Mouse (Mus musculus) ES-E14 (cell line): ENCODE results near the gene Arhgap10.

Experiments used
- CHD2 ChIP-seq: IDR thresholded peaks from 2 replicates; pipeline ENCODE4 v1.6.1; 2014; ENCODE audit warnings: mild to moderate bottlenecking, low read depth, low read length, inconsistent platforms
- HCFC1 ChIP-seq: IDR thresholded peaks from 2 replicates; pipeline ENCODE4 v1.6.1; 2012; ENCODE audit warnings: low read length, inconsistent platforms, borderline replicate concordance; ENCODE audit not compliant: insufficient read depth
- MAFK ChIP-seq: IDR thresholded peaks from 2 replicates; pipeline ENCODE4 v1.6.1; 2014; ENCODE audit warnings: mild to moderate bottlenecking, low read depth, low read length, inconsistent platforms; ENCODE audit not compliant: insufficient read depth
- ZC3H11A ChIP-seq: IDR thresholded peaks from 2 replicates; pipeline ENCODE4 v1.6.1; 2012; ENCODE audit warnings: low read depth, mild to moderate bottlenecking, inconsistent platforms, low read length, borderline replicate concordance
- ZNF384 ChIP-seq: IDR thresholded peaks from 2 replicates; pipeline ENCODE4 v1.6.1; 2012; ENCODE audit warnings: low read depth, low read length, inconsistent platforms

DNA sequence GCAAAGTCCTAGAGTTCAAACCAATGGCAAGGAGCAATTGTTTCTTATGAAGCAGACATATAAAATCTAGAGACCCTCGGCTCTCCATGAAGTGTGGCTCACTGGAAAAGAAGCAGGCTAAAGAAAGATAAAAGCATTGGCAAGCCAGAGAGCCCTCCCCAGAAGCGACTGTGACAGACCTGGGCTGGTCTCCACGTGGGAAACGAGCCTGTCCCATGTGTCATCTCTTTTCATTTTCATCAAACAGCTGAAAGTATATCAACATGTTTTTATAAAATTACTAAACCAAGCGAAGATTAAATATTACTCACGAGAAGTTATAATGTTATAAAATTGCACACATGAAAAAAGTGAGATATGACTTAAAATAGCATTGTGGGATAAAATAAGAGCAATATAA, 89.7 kb downstream of the Arhgap10 start:
- TF ChIP-seq ZC3H11A (no peak), MAFK (no peak), ZNF384 (no peak), HCFC1 (no peak), CHD2 (no peak)
